Mouse (Mus musculus) hindbrain, embryonic 11.5 days (tissue): Measurements from ENCODE around the gene Hspg2. TPM values are rescaled to one million over a fixed set of nuclear protein-coding genes. Genes with fewer than 3 reads are reported as not detected.

ENCODE experiments used
- ATAC-seq: fragments of 200-750 bp; cut with Nextera tagmentation; 2 replicates; pipeline ENCODE4 v1.8.0; 2017; ENCODE audit warnings: mild to moderate bottlenecking, moderate TSS enrichment, moderate library complexity; ENCODE audit not compliant: low FRiP score
- DNase-seq: peaks from one replicate; pipeline ENCODE4 v3.0.0-alpha.2; 2015; ENCODE audit warnings: low spot score
- H3K27ac ChIP-seq: fragments of 300-500 bp; sonication (generic); 2 replicates; pipeline ENCODE4 v1.5.1; 2014; ENCODE audit warnings: mild to moderate bottlenecking, low read depth, low read length
- H3K27me3 ChIP-seq: fragments of 300-500 bp; sonication (generic); 2 replicates; pipeline ENCODE4 v1.6.1; 2014; ENCODE audit warnings: mild to moderate bottlenecking, low read length, moderate library complexity, mixed read lengths; ENCODE audit not compliant: control insufficient read depth, insufficient read depth
- H3K36me3 ChIP-seq: fragments of 300-500 bp; sonication (generic); 2 replicates; pipeline ENCODE4 v1.6.1; 2014; ENCODE audit warnings: mild to moderate bottlenecking, low read length, moderate library complexity, mixed read lengths; ENCODE audit not compliant: control insufficient read depth, insufficient read depth
- H3K4me1 ChIP-seq: fragments of 300-500 bp; sonication (generic); replicated peaks from 2 replicates; pipeline ENCODE4 v1.6.1; 2014; ENCODE audit warnings: low read length, mixed read lengths; ENCODE audit not compliant: control insufficient read depth, insufficient read depth
- H3K4me2 ChIP-seq: fragments of 300-500 bp; sonication (generic); replicated peaks from 2 replicates; pipeline ENCODE4 v1.6.1; 2014; ENCODE audit warnings: mild to moderate bottlenecking, low read depth, low read length
- H3K4me3 ChIP-seq: fragments of 300-500 bp; sonication (generic); 2 replicates; pipeline ENCODE4 v1.5.1; 2014; ENCODE audit warnings: low read depth, low read length
- H3K9ac ChIP-seq: fragments of 300-500 bp; sonication (generic); 2 replicates; pipeline ENCODE4 v1.6.1; 2014; ENCODE audit warnings: low read depth, low read length
- H3K9me3 ChIP-seq: fragments of 300-500 bp; sonication (generic); 2 replicates; pipeline ENCODE4 v1.6.1; 2016; ENCODE audit warnings: low read length; ENCODE audit not compliant: control insufficient read depth
- WGBS: fragments of 180-500 bp; shearing (Covaris S2); extraction: QIAGEN DNeasy Blood & Tissue Kit; methylation state at CpG from one replicate; pipeline ENCODE4 v1.1.7; 2014; 5-methylcytosine and 5-hydroxymethylcytosine counted together
- polyA plus RNA-seq: library from polyadenylated mRNA; unstranded; fragments of >200 nt; fragmentation: Nextera tagmentation; extraction: Ambion mirVana; gene quantifications from 2 replicates; pipeline ENCODE4 v1.2.1, GENCODE M21; 2014

The Hspg2 gene
- polyA plus RNA-seq, 1 experiment from 2014 or later = 18.1 TPM

DNA sequence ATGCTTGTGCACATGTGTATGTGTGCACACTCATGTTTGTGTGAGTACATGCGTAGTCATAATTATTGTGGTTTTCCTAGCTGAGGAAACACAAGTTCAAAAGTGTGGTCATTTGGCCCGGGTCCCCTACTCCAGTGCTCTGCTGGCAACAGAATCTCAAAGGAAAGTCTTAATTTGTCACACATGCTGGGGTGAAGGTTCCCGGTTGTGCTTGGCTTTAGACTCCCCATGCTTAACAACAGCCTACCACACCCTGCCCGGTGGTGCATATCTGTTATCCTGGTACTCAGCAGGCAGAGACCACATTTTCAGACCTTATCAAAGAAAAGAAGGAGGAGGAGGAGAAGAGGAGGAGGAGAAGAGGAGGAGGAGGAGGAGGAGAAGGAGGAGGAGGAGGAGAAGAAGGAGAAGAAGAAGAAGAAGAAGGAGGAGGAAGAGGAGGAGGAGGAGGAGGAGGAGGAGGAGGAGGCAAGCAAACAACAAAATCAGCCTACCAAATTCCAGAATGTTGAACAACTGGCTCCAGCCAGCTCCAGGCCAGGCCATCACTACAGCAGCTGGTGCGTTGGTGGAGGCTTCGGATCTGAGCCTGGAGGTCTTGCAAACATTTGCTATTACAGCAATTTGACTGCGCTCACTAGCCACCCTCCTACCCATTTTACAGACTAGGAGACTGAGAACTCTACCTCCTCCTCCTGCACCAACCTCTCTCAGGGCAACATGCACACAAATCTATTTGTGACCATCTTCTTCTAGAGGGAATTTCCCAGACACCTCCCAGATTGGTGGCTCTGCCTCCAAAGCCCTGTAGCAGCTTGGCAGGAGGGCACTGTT lies 21.0 kb upstream of the Hspg2 start:
- Histone ChIP-seq H3K36me3 (no peaks in the 10 kb centered on the region), H3K4me3 (no peak overlapping the region), H3K4me2 (no peak overlapping the region), H3K27ac (no peak overlapping the region), H3K27me3 (no peaks in the 10 kb centered on the region), H3K9me3 (no peaks in the 10 kb centered on the region), H3K4me1 (no peaks in the 10 kb centered on the region), H3K9ac (no peak overlapping the region)
- ATAC-seq = no peak
- DNase-seq = no peak
- 66% methylated on average over 7 of the region's 7 CpGs for WGBS

- Histone ChIP-seq H3K27ac (no peak overlapping the region), H3K4me3 (no peak overlapping the region), H3K9me3 (no peaks in the 10 kb centered on the region), H3K4me2 (no peak overlapping the region), H3K4me1 (no peaks in the 10 kb centered on the region), H3K9ac (no peak overlapping the region), H3K36me3 (no peaks in the 10 kb centered on the region), H3K27me3 (no peaks in the 10 kb centered on the region)
- 71% methylated on average over 6 of the region's 6 CpGs for WGBS
- DNase-seq (no peak), ATAC-seq (no peak)
These were observed 20.4 kb upstream of the Hspg2 start for GRCm38 (mm10) chr4:137448197-137448596.

DNA sequence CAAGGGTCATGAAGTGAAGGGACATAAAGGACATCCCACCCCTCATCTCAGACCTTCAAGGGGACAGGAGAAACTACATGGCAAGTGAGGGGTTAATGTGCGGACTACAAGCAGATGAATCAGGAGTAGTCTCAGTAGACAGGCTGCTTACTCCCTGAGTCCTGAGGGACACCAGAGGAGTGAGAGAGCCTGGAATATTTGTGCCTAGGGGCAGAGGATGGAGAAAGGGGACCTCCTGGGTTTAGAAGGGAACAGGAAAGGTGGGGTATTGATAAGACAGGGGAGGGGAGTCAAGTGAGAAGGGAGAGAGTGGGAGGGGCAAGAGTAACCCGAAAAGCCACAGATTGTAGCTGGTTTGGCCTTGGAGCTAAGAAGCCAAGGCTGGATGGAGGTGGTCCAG lies 19.9 kb upstream of the Hspg2 start:
- H3K36me3 ChIP-seq = no peaks in the 10 kb centered on the region
- no peak overlapping the region for H3K27ac ChIP-seq
- ATAC-seq (no peak), DNase-seq (no peak)
- 65% methylated on average over 2 of the region's 2 CpGs for WGBS
- no peak overlapping the region for H3K4me2 ChIP-seq
- H3K27me3 ChIP-seq = no peaks in the 10 kb centered on the region
- no peaks in the 10 kb centered on the region for H3K4me1 ChIP-seq
- H3K4me3 ChIP-seq = no peak overlapping the region
- H3K9ac ChIP-seq = no peak overlapping the region
- H3K9me3 ChIP-seq = no peaks in the 10 kb centered on the region

DNA sequence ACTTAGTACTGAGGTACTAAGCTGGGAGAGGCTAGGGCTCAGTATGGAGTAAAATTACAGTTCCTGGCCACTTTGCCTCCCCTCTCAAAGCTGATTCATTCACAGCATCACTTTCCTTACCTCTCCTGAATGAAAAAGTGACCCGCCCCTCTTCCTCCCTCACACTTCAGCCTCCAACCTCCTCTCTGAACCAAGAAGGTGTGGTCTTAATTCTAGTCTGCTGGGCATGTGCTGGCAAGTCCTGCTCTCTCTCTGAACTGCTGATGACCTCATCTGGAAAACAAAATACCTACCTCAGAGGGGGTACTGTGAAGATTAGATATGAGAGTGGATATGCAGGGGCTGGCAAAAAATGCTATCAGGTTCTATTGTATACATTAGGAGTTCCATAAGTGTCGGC lies 19.4 kb upstream of the Hspg2 start:
- WGBS = 81% methylated on average over 2 of the region's 2 CpGs
- DNase-seq (no peak), ATAC-seq (no peak)
- Histone ChIP-seq H3K4me1 (no peaks in the 10 kb centered on the region), H3K27me3 (no peaks in the 10 kb centered on the region), H3K36me3 (no peaks in the 10 kb centered on the region), H3K4me3 (no peak overlapping the region), H3K4me2 (no peak overlapping the region), H3K9me3 (no peaks in the 10 kb centered on the region), H3K27ac (no peak overlapping the region), H3K9ac (no peak overlapping the region)

DNA sequence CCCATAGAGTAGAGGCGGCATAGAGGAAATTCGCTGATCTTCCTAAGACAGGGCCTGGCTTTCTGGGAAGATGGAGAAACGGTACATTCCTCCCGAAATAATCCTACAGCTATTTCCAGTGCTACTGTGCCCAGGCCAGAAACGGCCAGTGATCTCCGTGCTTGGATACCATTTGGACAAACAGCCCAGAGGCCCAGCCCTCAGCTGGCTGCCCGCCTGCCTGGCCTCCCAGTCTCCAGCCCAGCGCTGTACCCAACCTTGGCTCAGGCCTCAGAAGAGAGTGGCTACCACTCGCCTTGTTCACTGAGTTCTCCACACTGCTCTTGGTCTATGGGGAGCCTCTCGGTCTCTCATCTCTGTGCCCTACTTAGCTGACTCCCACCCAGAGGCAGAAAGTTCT lies 18.9 kb upstream of the Hspg2 start:
- Histone ChIP-seq H3K9me3 (no peaks in the 10 kb centered on the region), H3K4me1 (no peaks in the 10 kb centered on the region), H3K27me3 (no peaks in the 10 kb centered on the region), H3K4me3 (no peak overlapping the region), H3K36me3 (no peaks in the 10 kb centered on the region), H3K27ac (no peak overlapping the region), H3K9ac (no peak overlapping the region), H3K4me2 (no peak overlapping the region)
- ATAC-seq = no peak
- WGBS = 84% methylated on average over 10 of the region's 10 CpGs
- no peak for DNase-seq

DNA sequence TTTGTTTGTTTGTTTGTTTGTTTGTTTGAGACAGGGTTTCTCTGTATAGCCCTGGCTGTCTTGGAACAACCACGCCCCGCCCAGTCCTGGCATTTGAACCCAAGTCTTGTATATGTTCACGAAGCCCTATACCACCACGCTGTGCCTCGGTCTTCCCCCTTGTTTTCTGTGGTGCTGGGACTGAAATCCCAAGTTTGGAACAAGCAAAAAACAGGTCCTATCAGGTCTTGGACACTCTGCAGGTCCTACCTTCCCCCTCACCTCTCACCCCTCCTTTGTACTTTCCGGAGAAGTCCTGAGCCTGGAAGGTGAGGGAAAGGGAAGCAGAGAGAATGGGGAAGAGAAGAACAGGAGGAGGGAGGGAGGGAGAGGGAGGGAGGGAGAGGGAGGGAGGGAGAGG lies 16.4 kb upstream of the Hspg2 start:
- ATAC-seq (no peak), DNase-seq (no peak)
- H3K4me3 ChIP-seq = no peak overlapping the region
- H3K27me3 ChIP-seq = no peaks in the 10 kb centered on the region
- no peak overlapping the region for H3K27ac ChIP-seq
- H3K36me3 ChIP-seq = no peaks in the 10 kb centered on the region
- no peaks in the 10 kb centered on the region for H3K9me3 ChIP-seq
- no peaks in the 10 kb centered on the region for H3K4me1 ChIP-seq
- H3K4me2 ChIP-seq = no peak overlapping the region
- no peak overlapping the region for H3K9ac ChIP-seq
- 89% methylated on average over 6 of the region's 6 CpGs for WGBS

- no peak within 1 kb of the TSS for H3K4me3 ChIP-seq
- H3K4me1 ChIP-seq = no peaks in the 10 kb centered on the region
- no peak within 1 kb of the TSS for H3K27ac ChIP-seq
- H3K4me2 ChIP-seq = no peak within 1 kb of the TSS
- WGBS = 79% methylated on average over 8 of the region's 8 CpGs
- H3K36me3 ChIP-seq = no peaks in the 10 kb centered on the region
- no peak within 1 kb of the TSS for H3K9ac ChIP-seq
- DNase-seq (no peak), ATAC-seq (no peak)
- no peaks in the 10 kb centered on the region for H3K9me3 ChIP-seq
- no peaks in the 10 kb centered on the region for H3K27me3 ChIP-seq
These were observed 15.3 kb upstream of the Hspg2 start, which contains the start of gene 1700013G24Rik for GRCm38 (mm10) chr4:137453234-137453767. 1700013G24Rik (plus strand) TSS chr4:137453284.

DNA sequence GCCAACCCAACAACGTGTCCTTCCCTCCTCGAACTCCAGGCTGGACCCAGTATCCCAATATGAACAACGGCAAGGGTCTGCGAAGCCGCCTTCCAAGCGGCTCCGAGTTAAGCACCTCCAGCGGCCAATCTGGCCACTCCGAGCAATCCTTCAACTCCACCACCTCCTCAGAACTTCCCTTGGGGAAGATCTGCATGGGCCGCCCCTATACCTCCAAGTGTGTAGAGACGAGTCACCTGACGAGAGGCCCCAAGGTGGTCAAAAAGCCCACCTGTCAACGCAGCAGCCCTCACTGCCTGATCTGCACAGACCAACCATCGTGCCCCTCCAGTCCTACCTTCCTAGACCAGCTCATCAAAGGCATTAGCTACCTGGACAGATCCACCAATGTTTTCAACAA lies 14.0 kb upstream of the Hspg2 start:
- Histone ChIP-seq H3K4me2 (no peak overlapping the region), H3K27me3 (no peaks in the 10 kb centered on the region), H3K4me1 (no peaks in the 10 kb centered on the region), H3K9ac (no peak overlapping the region), H3K27ac (no peak overlapping the region), H3K4me3 (no peak overlapping the region), H3K9me3 (no peaks in the 10 kb centered on the region), H3K36me3 (no peaks in the 10 kb centered on the region)
- ATAC-seq (no peak), DNase-seq (no peak)
- 92% methylated on average over 14 of the region's 14 CpGs for WGBS

DNA sequence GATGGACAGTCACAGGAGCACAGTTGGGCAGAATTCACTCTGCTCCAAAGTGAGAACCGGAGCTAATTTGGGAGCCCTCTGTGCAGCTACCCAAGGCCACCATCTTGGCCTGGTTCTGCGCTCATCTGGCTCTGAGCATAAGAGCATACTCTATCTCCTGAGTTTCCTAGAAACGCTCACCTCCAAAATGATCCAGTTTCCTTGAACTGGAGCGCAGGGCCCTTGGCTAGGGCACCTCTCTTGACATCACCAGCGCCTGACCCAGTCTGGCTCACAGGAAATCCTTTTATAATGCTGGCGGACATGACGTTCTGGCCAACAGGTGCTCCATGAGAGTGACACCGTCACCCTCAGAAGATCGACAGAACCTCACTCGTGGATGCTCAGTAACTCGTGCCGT lies 12.0 kb upstream of the Hspg2 start:
- Histone ChIP-seq H3K4me1 (no peaks in the 10 kb centered on the region), H3K4me3 (no peak overlapping the region), H3K9ac (no peak overlapping the region), H3K9me3 (no peaks in the 10 kb centered on the region), H3K27ac (no peak overlapping the region), H3K36me3 (no peaks in the 10 kb centered on the region), H3K4me2 (no peak overlapping the region), H3K27me3 (no peaks in the 10 kb centered on the region)
- DNase-seq = no peak
- 92% methylated on average over 12 of the region's 12 CpGs for WGBS
- no peak for ATAC-seq
